Mouse (Mus musculus) lung, embryonic 14.5 days (tissue): ENCODE results near the gene Mrpl11. TPM values are rescaled to one million over a fixed set of nuclear protein-coding genes. Genes with fewer than 3 reads are reported as not detected.
"Not testable (repeated sequence)": the region's sequence is repeated elsewhere in the genome, so short reads cannot be mapped to it uniquely, and the experiment has no call there.

ENCODE experiments used
- ATAC-seq: fragments of 200-750 bp; cut with Nextera tagmentation; 2 replicates; pipeline ENCODE4 v1.8.0; 2017; ENCODE audit warnings: mild to moderate bottlenecking, moderate TSS enrichment, moderate library complexity; ENCODE audit not compliant: insufficient read depth
- DNase-seq: peaks from one replicate; pipeline ENCODE4 v3.0.0-alpha.2; 2015
- H3K27ac ChIP-seq: fragments of 300-500 bp; sonication (generic); 2 replicates; pipeline ENCODE4 v1.5.1; 2014; ENCODE audit warnings: low read depth, mild to moderate bottlenecking, moderate library complexity
- H3K27me3 ChIP-seq: fragments of 300-500 bp; sonication (generic); 2 replicates; pipeline ENCODE4 v1.6.1; 2014; ENCODE audit warnings: low read length, control low read depth; ENCODE audit not compliant: insufficient read depth
- H3K36me3 ChIP-seq: fragments of 300-500 bp; sonication (generic); 2 replicates; pipeline ENCODE4 v1.6.1; 2014; ENCODE audit warnings: control low read depth; ENCODE audit not compliant: insufficient read depth
- H3K4me1 ChIP-seq: fragments of 300-500 bp; sonication (generic); 2 replicates; pipeline ENCODE4 v1.6.1; 2014; ENCODE audit warnings: antibody characterized with exemption, control low read depth; ENCODE audit not compliant: insufficient read depth
- H3K4me2 ChIP-seq: fragments of 300-500 bp; sonication (generic); 2 replicates; pipeline ENCODE4 v1.6.1; 2014; ENCODE audit warnings: mild to moderate bottlenecking
- H3K4me3 ChIP-seq: fragments of 300-500 bp; sonication (generic); 2 replicates; pipeline ENCODE4 v1.5.1; 2014; ENCODE audit warnings: low read depth, low read length
- H3K9ac ChIP-seq: fragments of 300-500 bp; sonication (generic); 2 replicates; pipeline ENCODE4 v1.6.1; 2014
- H3K9me3 ChIP-seq: fragments of 300-500 bp; sonication (generic); 2 replicates; pipeline ENCODE4 v1.6.1; 2016; ENCODE audit warnings: low read depth, low read length, control low read depth
- CTCF ChIP-seq: IDR thresholded peaks from 2 replicates; pipeline ENCODE4 v1.5.1; 2016; ENCODE audit warnings: antibody characterized with exemption, low read depth
- WGBS: fragments of 180-500 bp; shearing (Covaris S2); extraction: QIAGEN DNeasy Blood & Tissue Kit; methylation state at CpG from one replicate; pipeline ENCODE4 v1.1.7; 2014; 5-methylcytosine and 5-hydroxymethylcytosine counted together
- polyA plus RNA-seq: library from polyadenylated mRNA; unstranded; fragments of >200 nt; fragmentation: Nextera tagmentation; extraction: Ambion mirVana; gene quantifications from 2 replicates; pipeline ENCODE4 v1.2.1, GENCODE M21; 2014

Gene Mrpl11
- polyA plus RNA-seq, 1 experiment from 2014 or later = 120 TPM

- DNase-seq = peak; percentile 56
- Histone ChIP-seq H3K36me3 (no peaks in the 10 kb centered on the region), H3K4me1 (no peaks in the 10 kb centered on the region), H3K9me3 (no peaks in the 10 kb centered on the region), H3K27me3 (peaks cover 31% of the 10 kb centered on the region), H3K4me3 (no peak overlapping the region), H3K27ac (no peak overlapping the region), H3K4me2 (no peak overlapping the region; the same call in 1 of the 2 replicates), H3K9ac (no peak overlapping the region)
- 0 out of 2 replicates have a peak, but pooled peaks have one; percentile 49 for ATAC-seq
- no peak for TF ChIP-seq CTCF
- 6% methylated on average over 9 of the region's 9 CpGs for WGBS
Observed at GRCm38 (mm10) chr19:4992904-4993303, 31.0 kb downstream of the Mrpl11 start.

- no peak for TF ChIP-seq CTCF
- H3K4me1 ChIP-seq = no peaks in the 10 kb centered on the region
- DNase-seq (no peak), ATAC-seq (no peak)
- no peak overlapping the region for H3K4me2 ChIP-seq
- no peaks in the 10 kb centered on the region for H3K36me3 ChIP-seq
- H3K4me3 ChIP-seq = no peak overlapping the region
- no peaks in the 10 kb centered on the region for H3K9me3 ChIP-seq
- WGBS = 50% methylated on average over 5 of the region's 5 CpGs
- no peak overlapping the region for H3K27ac ChIP-seq
- peaks cover 31% of the 10 kb centered on the region for H3K27me3 ChIP-seq
- H3K9ac ChIP-seq = no peak overlapping the region
Observed at GRCm38 (mm10) chr19:4994043-4994442, 32.1 kb downstream of the Mrpl11 start.

GRCm38 (mm10) chr19:4999445-5000140 lies 37.6 kb downstream of the Mrpl11 start:
- no peak overlapping the region for H3K27ac ChIP-seq
- no peaks in the 10 kb centered on the region for H3K27me3 ChIP-seq
- no peak overlapping the region for H3K4me3 ChIP-seq
- no peak overlapping the region for H3K9ac ChIP-seq
- H3K36me3 ChIP-seq = no peaks in the 10 kb centered on the region
- peaks cover 7% of the 10 kb centered on the region; the same call in 1 of the 2 replicates for H3K4me1 ChIP-seq
- ATAC-seq (no peak), DNase-seq (no peak)
- no peak overlapping the region; the same call in 1 of the 2 replicates for H3K4me2 ChIP-seq
- 54% methylated on average over 6 of the region's 6 CpGs for WGBS
- no peak for TF ChIP-seq CTCF
- H3K9me3 ChIP-seq = no peaks in the 10 kb centered on the region

- Histone ChIP-seq H3K27me3 (no peaks in the 10 kb centered on the region), H3K36me3 (no peaks in the 10 kb centered on the region), H3K9me3 (no peaks in the 10 kb centered on the region), H3K4me3 (peak overlapping the region; percentile 15; the same call in 1 of the 2 replicates), H3K4me1 (peaks cover 7% of the 10 kb centered on the region; the same call in 1 of the 2 replicates), H3K9ac (peak overlapping the region; percentile 34), H3K4me2 (peak overlapping the region; percentile 57), H3K27ac (peak overlapping the region; percentile 33; the same call in 1 of the 2 replicates)
- DNase-seq = peak; percentile 95
- under 1% methylated on average over 39 of the region's 39 CpGs for WGBS
- TF ChIP-seq CTCF = peak; percentile 80
- ATAC-seq = peak; percentile 97
Observed at GRCm38 (mm10) chr19:5001666-5002406, 39.9 kb downstream of the Mrpl11 start.

GRCm38 (mm10) chr19:5003644-5004043 lies 41.7 kb downstream of the Mrpl11 start:
- 59% methylated on average over 2 of the region's 2 CpGs for WGBS
- not testable (repeated sequence) for ATAC-seq, H3K4me3 ChIP-seq

GRCm38 (mm10) chr19:5004925-5005324 lies 43.0 kb downstream of the Mrpl11 start:
- no peak overlapping the region for H3K27ac ChIP-seq
- no peaks in the 10 kb centered on the region for H3K27me3 ChIP-seq
- TF ChIP-seq CTCF = no peak
- no peak for ATAC-seq
- no peak overlapping the region for H3K4me3 ChIP-seq
- H3K4me1 ChIP-seq = peaks cover 7% of the 10 kb centered on the region; the same call in 1 of the 2 replicates
- H3K9ac ChIP-seq = no peak overlapping the region
- H3K4me2 ChIP-seq = no peak overlapping the region
- 60% methylated on average over 4 of the region's 4 CpGs for WGBS
- H3K9me3 ChIP-seq = no peaks in the 10 kb centered on the region
- no peak for DNase-seq
- no peaks in the 10 kb centered on the region for H3K36me3 ChIP-seq

More at GRCm38 (mm10) chr19:5003644-5004043, 41.7 kb downstream of the Mrpl11 start:
- H3K36me3 ChIP-seq, H3K9ac ChIP-seq, H3K27ac ChIP-seq, H3K4me2 ChIP-seq, H3K4me1 ChIP-seq, DNase-seq, H3K27me3 ChIP-seq, H3K9me3 ChIP-seq: not testable (repeated sequence)

- TF ChIP-seq CTCF = no peak
- DNase-seq (no peak), ATAC-seq (no peak)
- Histone ChIP-seq H3K9me3 (no peaks in the 10 kb centered on the region), H3K4me1 (peaks cover 8% of the 10 kb centered on the region), H3K27ac (no peak overlapping the region), H3K27me3 (no peaks in the 10 kb centered on the region), H3K36me3 (no peaks in the 10 kb centered on the region), H3K4me3 (no peak overlapping the region), H3K9ac (no peak overlapping the region), H3K4me2 (no peak overlapping the region)
- 56% methylated on average over 8 of the region's 8 CpGs for WGBS
Observed at GRCm38 (mm10) chr19:5013138-5013537, 51.2 kb downstream of the Mrpl11 start.
